Mouse (Mus musculus) frontal cortex, adult (tissue): ENCODE measurements at regions not wholly inside any gene's neighbourhood (a gene's known extent, or its start where the extent isn't known, plus 50 kb on each side); places are given as distances from the start of the nearest gene placed in this dataset.

ENCODE experiments used
- ATAC-seq: cut with Nextera tagmentation; 2 replicates; pipeline ENCODE4 v1.9.2; 2017; ENCODE audit warnings: mild to moderate bottlenecking, moderate library complexity, mixed read lengths; ENCODE audit not compliant: low TSS enrichment

- ATAC-seq: no peak
Observed at GRCm38 (mm10) chr14:76188105-76188645, 77.5 kb downstream of the Nufip1 start.

DNA sequence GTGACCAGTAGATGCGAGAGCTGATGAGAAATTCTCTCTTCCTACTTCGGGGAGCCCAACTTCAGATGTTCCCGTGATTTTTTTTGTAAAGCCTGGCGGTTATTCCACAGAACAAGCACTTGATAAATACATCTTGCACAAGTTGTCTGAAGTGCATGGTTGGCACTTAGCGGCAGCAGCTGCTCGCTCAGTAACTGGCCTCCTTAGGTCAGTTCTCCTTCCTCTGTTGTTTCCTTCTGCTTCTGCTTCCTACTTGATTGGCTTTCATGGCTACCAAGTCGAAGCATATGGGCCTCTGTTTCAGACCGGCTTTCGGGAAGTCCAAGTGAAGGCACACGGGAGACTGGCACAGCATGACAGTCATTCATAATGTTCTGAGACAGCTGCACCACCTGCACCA is 84.6 kb downstream of the Nufip1 start:
- ATAC-seq: 0 out of 2 replicates have a peak, but pooled peaks have one; percentile 20

DNA sequence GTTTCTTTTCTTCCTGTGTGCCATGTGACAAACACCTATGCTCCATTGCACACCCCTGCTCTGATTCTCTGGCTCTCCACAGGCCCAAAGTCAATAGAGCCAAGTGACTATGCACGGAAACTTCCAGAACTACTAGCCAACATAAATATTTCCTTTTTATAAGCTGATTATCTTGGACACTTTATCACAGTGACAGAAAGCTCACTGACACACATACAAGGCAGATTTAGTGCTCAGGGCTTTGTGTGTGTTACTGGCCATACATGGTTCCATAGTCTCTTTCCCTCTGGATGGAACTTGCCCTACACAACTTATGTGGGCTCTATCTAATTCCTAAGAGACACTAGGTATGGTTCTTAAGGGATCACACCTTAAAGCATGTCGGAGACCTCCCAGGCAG is 86.7 kb downstream of the Nufip1 start:
- ATAC-seq: no peak

DNA sequence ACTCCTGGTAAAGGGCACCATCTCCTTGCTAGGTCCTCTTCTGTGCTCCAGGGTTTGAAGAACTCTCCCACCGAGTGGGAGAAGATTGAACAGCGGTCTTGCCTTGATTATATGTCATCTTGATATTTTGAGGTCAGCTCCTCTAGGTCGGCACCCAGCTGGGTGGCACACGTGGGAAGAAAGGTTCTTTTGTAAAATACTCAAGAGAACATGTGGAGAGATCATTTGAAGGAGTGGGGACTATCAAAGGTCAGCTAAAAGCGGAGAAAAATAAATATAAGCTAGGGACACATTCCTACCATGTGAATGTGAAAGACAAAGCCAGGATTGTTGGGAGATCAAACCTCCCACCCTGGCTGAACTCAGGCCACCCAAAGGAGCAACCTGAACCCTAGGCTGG is 87.7 kb downstream of the Nufip1 start:
- ATAC-seq: no peak

DNA sequence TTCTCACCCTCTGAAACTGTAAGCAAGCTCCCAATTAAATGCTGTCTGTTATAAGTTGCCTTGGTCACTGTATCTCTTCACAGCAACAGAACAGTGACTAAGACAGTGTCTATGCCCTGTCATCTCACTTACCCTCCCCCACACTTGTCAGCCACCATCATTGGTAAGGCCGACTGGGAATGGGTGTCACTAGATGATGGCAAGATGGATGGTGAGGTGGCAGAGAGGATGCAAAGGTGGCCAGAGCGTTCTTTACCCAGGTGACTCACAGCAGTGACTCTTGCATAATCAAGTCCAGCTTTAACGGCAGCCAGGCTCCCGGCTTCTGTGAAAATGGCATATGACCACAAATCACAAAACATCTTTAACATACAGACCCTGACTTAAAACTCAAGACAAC is 91.9 kb downstream of the Nufip1 start:
- ATAC-seq: no peak

- no peak for ATAC-seq
Observed at GRCm38 (mm10) chr14:76203135-76203534, 92.4 kb downstream of the Nufip1 start.

GRCm38 (mm10) chr14:76216446-76217177 is 105.9 kb downstream of the Nufip1 start:
- no peak for ATAC-seq

GRCm38 (mm10) chr14:76217178-76217500 is 106.4 kb downstream of the Nufip1 start:
- no peak for ATAC-seq

GRCm38 (mm10) chr14:76217571-76218256 is 107.0 kb downstream of the Nufip1 start:
- ATAC-seq: no peak

- peak; percentile 90 for ATAC-seq
Observed at GRCm38 (mm10) chr14:76220952-76221351, 110.3 kb downstream of the Nufip1 start.

DNA sequence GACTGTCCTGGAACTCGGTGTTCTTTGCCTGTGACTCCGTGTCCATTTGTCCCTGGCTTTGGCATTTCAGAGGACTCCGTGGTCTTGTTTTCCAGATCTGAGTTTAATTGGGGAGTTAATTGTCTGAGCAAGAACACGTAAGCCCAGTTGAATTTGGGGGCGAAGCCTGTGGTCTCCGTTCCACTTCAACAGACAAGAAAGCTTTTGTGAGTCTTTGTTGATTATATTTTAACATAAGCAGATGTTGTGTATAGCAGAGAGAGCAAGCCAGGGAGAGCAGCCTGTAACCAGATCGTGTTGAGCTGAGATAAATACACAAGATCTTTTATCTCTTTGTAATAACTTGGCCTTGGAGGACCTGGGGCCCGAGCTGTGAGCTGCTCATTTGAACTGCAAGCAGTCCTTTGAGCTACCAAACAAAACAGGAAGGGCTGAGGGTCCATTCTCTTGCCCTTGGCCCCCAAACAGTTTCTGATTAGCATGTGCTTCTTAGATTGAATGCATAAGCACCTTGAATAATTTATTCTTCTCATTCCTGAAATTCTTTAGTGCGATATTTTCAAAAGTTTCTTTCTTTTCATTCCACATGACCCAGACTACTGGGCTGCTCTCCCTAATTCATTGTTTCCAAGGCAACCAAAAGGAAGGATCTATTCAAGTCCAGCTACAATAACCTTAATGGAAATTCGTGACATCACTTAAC is 111.1 kb downstream of the Nufip1 start:
- no peak for ATAC-seq

DNA sequence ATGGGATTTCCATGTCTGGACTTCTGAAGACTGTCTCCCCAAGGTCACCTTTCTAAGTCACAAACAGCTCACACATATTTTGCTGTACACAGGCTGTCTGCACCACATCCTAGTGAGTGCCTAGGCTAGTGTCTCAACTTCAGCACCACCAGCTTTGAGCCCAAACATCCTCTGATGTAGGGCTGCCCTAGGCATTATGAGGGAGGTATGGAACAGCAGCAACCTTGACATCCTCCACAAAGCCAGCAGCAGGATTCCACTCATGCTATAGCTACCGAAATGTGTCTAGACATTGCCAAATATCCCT is 111.6 kb downstream of the Nufip1 start:
- no peak for ATAC-seq

DNA sequence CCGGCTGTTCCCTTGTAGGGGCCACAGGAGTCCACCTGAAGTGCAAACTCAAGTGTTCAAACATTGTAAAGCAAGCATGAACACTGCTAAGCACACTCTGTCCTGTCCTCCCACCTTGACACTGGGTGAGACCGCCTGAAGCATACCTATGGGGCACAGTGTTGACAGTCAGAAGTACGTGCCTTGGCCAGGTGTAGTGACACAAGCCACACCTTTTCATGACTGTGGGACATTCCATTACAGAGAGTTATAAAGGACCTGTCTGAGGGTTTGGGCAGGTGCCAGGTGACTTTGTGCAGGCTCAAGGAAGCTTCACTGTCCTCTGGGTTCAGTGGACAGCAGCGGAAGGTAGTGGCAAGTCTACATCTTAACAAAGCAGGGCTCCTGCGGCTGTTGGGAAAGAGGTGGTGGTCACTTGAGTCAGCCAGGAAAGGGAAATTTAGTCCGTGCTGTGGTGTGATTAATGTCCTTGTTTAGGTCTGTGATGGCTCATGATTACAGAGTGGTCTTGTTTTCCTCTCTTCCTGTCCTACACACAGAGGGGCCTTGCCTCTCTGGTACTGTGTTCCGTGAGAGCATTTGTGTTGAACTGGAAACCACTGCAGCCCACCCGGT is 112.5 kb downstream of the Nufip1 start:
- no peak for ATAC-seq

DNA sequence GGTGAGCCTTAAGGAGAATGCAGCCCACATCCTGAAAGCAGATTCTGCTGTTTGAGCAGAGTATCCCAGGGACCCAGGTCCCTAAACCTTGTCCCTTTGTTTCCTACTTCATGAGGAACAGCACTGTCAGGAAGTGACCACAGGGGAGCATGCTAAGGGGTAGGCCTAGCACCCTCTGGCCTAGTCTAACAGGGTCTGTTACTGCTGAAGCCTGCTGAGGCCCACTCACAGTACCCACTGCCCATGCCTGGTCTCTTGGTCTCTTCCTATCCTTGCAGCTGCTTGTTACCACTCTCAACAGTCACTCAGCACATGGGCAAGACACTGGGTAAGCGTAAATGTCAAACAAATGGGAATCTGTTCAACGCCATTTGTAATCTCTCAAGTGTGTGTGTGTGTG is 113.2 kb downstream of the Nufip1 start:
- ATAC-seq: no peak

DNA sequence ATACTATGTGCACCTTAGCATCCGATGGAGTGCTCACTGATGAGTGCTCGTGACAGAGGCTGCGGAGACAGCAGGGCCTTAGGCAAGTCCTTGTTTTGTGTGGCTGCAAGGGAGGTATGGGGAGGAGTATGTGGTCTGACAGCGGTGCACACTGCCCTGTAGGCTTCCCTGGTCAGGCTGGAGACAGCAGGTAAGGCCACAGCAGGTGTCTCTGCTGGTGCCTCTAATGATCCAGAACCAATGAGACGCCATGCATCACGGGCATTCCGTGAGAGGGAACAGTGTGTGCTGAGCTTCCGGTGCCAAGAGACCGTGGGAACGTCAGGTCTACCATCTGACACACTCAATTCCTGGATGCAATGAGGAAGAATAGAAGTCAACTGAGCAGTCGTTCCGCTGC is 114.8 kb downstream of the Nufip1 start:
- no peak for ATAC-seq

- no peak for ATAC-seq
Observed at GRCm38 (mm10) chr14:76226621-76227297, 116.1 kb downstream of the Nufip1 start.

- no peak for ATAC-seq
Observed at GRCm38 (mm10) chr14:76228968-76229555, 118.4 kb downstream of the Nufip1 start.

- no peak for ATAC-seq
Observed at GRCm38 (mm10) chr14:76239856-76240493, 129.3 kb downstream of the Nufip1 start.

DNA sequence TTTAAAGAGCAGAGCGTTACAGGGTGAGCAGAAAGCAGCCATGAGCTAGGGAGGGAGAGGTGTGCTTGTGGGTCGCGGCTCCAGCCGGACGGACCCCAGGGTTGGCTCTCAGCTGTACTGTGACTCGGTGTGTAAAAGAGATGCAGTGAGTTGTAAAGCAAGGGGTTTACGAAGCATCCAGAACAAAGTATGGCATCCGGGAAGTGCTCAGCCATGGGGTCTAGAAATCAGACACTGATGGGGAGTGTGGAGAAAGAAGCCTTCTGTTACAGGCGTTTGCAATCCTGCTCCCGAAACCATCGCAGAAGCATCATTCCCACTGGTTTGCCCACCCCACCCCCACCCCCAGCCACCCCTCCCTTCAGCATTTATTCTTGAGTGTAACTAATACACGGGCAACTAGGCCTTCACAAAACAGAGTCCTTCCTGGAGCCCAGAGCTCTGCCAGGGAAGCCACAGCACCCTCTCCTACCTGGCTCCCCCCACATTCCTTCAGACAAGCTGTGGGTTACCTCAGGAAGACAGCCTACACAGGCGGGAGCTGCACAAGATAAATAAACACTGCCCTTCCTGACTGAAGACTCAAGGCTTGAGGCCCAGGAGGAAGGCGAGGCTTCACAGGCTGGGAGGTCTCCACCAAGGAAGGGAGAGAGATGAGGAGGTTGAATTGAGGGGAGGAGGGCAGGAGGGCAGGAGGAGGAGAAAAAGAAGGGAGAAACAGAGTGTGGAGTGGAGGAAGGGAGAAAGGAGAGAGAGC is 133.1 kb downstream of the Nufip1 start:
- no peak for ATAC-seq

DNA sequence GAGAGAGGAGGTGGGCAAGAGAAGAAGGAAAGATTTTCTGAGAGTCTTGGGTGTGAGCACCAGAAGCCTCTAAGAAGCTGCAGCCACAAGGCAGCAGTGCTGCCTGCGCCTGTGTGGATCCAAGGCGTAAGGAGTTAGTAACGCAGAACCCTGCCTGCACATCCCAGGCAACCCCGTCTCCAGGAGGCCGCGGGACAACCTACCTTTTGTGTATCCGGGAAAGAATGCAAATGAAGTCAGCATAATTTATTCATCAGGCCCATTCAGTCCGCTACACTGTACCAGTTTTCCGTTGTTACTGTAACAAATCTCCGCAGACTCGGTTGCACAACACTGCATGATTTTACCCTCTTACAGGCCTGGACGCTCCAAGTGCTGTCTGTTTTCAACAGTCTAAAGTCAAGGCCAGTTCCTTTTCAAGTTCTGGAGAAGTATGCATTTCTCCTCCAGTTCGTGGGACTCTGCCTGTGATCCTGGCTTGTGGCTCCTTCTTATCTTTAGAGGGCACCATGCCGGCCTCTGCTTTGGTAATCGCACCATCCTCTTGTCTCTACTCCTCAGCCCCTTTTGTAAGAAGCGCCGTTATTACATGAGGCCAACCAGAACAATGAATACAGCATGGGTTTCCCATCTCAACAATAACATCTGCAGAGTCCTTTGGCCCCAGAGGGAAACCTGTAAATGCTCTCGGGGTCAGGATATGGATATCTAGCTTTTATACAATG is 133.8 kb downstream of the Nufip1 start:
- ATAC-seq: no peak
